Mouse (Mus musculus) cerebellum, adult 9-10 months (tissue): ENCODE measurements around the gene Rassf5.
A peak's percentile ranks its signal among the peaks of the same experiment; 100 is the strongest.

ENCODE experiments used
- DNase-seq: peaks from one replicate; pipeline ENCODE4 v3.0.0; 2022

Rassf5 gene

GRCm38 (mm10) chr1:131245089-131245856 lies at the start of gene Rassf5:
Gene Rassf5, minus strand, starts transcription at chr1:131245258.
- peak; percentile 86 for DNase-seq

DNA sequence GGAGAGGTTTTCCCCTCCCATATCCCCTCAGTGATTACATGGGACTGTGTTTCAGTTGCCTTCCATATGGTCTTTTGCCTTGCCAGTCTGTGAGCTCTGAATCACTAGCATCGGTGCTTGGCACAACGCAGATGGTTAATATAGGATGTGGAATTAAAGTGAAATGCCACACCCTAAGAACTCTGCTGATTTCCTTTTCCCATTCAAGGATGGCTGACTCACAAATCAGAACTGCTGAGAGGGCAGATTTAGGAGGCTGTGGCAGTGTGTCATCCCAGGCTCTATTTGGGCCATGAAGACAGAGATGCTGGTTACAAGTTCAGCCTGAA lies 48.8 kb upstream of the Rassf5 start:
- peak; percentile 69 for DNase-seq

DNA sequence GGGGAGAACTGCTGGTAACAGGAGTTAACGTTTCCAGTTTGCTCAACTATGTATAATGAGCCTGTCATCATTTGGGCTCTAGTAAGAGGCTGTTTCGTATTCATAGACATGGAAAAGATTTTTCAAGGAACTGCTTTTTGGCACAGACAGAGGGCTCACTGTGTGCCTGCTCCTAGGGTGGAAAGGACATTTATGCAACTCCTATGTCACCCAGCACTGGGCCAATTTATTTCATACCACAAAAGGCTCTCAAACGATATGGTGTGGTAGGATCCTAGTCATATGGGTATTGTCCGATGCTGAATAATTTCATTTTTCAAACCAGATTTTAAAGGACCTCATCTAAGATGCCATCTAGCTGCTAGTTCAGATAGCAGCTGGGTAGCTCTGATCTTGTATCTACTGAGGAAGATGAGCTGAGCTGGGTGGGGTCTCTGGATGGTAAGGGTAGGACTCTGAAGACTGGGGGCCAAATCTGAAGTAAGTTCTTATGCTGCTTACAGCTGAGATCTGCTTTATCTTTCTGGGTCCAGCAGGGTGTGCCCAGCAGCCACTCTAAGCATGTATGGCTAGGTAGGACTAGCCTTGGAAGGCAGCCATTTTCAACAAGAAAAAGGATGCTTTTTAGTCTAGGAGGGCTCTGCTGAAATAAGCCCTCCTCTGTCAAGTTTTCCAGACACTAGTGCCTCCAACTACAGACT lies 48.3 kb upstream of the Rassf5 start:
- DNase-seq = peak; percentile 71

- DNase-seq = peak; percentile 89
These were observed 45.6 kb upstream of the Rassf5 start for GRCm38 (mm10) chr1:131290648-131291047.

DNA sequence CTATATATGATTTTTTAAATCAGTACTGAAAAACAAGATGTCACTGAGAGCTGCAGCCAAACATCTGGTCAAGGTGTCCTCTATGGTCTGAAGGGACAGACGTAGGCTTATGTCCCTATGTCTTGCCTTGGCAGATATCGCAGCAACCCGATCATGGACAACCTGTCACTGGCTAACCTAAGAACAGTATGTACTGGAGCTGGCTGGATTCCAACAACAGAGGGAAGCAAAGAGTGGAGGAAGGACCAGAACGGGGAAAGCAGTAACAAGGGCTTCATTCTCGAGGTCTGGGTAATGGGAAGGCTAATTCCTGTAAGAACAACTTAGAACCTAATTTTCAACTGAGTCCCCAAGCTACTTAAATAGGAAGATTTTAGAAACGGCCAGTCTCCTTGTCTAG lies 43.9 kb upstream of the Rassf5 start:
- DNase-seq = peak; percentile 52

DNA sequence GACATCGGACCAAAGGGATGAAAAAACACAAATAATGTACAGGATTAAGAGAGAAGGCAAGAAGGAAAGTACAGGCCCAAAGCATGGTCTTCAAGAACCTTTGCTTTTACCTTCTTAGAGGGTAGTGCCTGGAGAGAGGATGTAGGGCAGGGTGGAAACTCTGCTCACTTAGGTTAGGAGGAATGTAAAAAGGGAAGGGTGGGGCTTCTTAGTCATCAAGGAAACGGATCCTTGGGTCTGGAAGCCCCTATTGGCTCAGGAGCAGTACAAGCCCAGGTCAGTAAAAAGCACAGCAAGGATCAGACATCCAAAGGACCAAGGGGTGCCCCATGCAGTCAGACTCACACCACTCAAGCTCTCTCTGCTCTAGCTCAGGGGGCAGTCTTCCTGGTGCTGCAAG lies 42.2 kb upstream of the Rassf5 start:
- no peak for DNase-seq

GRCm38 (mm10) chr1:131286803-131287202 lies 41.7 kb upstream of the Rassf5 start:
- no peak for DNase-seq

DNA sequence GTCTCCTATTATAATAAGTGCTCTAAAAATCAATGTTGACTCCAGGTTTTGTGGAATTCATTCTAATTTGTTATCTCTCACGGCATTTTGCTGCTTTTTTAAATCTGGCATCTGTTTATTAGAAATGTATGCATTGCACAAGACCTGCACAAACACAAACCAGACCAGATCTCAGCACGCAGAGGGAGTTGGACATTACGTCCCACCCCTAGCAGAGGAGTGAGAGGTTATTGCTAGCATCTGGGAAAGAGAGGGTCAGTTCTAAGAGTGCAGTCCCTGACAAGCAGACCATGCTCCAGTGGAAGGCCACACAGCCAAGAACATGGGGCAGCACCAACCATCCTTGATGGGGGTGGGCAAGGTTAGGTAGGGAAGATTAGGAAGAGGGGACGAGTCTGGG lies 39.6 kb upstream of the Rassf5 start:
- no peak for DNase-seq

GRCm38 (mm10) chr1:131284167-131284566 lies 39.1 kb upstream of the Rassf5 start:
- DNase-seq = no peak

DNA sequence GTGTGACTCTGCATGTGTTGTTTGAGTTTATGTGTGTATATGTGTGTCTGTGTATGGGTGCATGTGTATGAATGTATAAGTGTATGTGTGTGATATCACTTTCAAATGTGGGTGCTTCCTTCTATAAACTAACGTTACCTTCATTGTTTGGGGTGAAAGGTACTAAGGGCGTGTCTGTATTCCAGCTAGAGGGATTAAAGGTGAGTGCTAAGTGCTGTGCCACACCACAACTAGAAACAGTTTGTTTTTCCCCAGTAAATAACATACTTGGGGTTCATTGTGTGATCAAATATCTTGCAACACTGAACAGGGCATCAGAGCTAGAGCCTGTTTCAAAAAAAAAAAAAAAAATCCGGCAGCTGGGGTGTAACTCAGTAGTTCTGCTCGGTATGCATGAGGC lies 36.7 kb upstream of the Rassf5 start:
- no peak for DNase-seq

DNA sequence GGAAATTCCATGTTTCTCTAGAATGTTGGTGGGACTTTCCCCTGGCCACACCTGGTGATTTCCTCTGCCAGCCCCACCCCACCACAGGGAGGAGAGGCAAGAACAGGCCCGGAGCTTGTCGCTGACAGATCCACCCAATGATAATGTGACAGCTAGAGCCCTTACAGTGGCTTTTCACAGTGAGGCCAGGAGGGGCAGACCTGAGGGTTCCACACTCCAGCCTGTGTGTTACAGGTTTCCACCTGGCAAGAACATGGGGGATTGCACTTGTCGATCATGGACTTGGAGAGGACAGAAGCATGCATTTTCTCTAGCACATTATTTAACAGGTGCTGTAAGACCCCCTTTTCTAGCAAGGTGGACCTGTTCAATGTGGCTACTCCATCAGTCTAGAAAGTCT lies 35.2 kb upstream of the Rassf5 start:
- DNase-seq = no peak

- DNase-seq = no peak
These were observed 34.4 kb upstream of the Rassf5 start, which contains the start of gene Ikbke for GRCm38 (mm10) chr1:131279456-131279776. Gene Ikbke, minus strand, starts transcription at chr1:131279606.

- DNase-seq = no peak
These were observed 33.8 kb upstream of the Rassf5 start for GRCm38 (mm10) chr1:131278606-131279455.

DNA sequence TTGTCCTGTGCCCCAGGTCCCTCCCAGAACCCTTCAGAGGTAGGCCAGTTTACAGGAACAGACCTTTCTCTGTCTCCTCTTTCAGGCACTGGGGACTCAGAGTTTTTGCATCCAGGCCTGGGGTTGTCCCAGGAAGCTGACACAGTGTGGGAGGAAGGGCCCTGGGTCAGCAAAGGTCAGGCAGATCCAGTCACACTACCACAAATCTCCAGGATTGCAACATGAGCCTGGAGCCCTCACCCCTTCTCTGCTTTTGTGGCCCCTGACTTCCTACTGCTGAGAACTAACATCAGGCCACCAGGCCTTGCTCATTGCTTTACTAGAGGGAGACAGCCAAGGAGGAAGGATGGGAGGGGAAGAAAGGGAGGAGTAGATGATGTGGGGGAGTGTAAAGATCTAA lies 31.8 kb upstream of the Rassf5 start:
- DNase-seq = no peak

- no peak for DNase-seq
These were observed 30.5 kb upstream of the Rassf5 start for GRCm38 (mm10) chr1:131275577-131275976.

DNA sequence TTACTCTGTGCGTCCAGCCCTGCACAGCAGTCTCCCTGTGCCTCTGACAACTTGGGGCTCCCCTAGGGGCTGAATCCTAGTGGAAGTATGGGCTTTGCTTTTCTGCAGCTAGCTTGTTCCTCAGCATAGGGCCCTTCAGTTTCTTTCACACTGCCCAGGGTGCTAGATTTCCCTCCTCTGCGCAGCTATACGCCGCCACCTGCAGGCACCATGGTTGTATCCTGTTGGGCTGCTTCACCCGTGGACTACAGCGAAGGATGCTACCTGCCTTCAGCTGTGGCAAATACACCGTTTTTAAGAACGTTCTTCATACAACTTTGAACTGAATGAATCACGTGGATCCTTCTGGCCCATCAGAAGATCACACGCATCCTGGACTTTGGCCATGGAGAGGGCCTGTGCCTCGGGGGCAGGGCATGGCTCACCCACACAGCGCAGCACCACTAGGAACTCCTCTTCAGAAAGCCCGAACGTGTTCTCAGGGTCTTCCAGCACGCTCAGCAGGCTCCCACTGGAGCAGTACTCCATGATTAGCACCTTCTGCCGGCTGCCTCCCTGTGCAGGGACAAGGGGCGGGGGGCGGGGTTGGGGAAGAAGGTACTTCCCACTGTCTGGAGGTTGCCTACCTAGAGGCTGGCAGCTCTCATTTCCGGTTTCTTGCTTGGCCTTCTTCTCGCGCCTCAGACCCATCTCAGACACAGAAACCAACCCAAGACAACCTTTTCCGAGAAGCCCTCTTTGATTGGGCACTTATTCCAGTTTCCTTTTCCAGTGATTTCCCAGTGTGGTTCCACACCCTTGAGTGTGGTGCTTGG lies 29.9 kb upstream of the Rassf5 start:
- DNase-seq = no peak

DNA sequence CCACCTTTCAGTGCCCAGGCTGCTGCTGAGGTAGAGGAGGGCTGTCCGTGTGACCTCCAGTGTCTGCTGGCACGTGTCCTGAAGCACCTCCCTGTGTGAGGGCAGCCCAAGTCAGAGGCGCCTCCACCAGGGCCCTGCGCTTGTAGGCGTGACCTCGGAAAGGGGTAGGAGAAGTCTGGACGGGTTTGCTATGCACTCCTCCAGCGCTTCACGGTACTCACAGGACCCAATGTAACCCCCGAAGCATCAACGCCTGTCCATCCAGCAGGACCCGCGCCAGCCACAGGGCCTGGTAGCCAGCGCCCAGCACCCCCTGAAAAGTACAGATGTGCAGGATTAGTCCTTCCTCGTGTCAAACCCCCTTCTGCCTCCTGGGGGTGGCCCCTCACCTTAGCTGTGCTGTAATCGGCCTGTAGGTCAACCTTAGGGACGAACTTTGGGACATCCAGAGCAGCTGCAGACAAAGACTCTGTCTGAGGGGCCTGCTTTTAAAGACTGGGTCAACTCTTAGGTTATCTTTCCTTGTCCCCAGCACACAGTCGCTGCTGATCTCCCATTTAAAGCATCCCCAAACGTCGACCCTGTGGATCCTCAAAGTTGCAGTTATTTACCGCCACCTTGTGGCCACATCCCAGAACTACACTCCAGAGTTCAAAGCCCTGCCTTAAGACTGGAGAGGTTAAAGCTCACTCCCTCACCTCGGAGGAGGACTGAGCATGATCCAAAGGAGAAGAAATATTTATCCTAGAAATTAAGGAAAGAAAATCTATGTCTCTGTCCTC lies 24.9 kb upstream of the Rassf5 start:
- peak; percentile 87 for DNase-seq

- DNase-seq = no peak
These were observed 23.7 kb upstream of the Rassf5 start for GRCm38 (mm10) chr1:131268776-131269175.

DNA sequence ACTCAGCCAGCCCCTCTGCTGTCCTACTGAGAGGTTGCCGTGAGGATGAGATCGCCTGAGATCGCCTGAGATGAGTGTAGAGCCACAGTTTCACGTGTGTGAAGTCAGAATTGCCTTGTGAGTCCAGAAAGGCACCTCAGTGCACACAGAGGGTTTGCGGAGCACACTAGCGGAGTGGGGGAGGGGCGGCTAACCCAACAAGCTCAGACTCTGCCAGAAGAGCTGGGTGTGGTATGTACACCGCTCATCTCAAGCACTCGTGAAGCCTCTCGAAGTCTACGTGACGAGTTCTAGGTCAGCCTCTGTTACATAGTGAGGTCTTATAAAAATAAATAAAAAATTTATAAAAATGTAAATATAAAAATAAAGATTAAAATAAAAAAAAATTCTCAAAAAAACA lies 18.8 kb upstream of the Rassf5 start:
- no peak for DNase-seq

- peak; percentile 66 for DNase-seq
These were observed 15.2 kb upstream of the Rassf5 start for GRCm38 (mm10) chr1:131260309-131260656.

DNA sequence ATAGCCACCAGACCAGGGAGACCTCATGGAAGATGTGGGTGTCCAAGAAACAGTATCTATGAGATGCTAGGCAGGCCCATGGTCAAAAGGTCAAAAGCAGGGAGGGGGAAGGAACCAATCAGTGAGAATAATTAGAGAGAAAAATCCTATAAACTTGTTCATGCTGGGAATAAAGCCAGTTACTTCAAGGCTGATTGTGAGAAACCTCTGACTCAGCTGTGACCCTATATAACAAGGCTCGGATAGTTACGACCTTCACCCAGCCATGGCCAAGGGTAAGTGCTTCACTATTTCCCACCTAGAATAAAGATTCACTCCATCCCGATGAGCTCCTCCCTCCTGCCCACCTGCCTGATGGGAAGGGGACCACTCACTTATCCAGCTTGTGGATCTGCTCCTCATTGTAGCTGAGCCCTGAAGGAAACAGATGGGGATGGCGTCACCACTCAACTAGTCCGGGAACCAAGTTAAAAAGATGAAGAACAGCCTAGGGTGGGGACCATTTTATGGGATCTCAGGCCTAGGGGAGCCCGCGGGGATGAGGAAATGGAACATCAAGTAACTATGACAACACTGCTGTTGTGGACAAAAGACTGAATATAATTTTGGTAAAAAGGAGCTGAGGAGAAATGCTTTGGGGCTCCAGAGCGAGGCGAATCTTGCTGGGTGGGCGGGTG lies 14.7 kb upstream of the Rassf5 start:
- DNase-seq = no peak

DNA sequence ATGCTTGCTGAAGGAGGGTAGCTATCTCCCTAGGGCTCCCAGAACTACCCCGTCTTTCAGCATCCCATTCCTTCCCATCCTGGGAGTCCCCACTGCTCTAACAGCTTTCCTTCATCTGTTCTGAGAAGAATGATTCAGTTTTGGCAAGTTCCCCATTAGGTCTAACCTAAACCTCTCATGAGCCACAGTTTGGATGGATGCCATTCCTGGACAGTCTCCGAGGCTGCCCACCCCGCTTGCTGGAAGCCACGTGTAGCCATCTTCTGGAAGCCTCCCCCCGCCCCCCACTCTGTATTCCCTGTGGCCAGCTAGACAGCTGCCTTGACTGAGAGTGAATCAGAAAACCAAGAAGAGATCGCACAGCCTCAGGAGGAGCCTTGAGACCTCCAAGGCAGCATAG lies 12.2 kb upstream of the Rassf5 start:
- DNase-seq = no peak
